Mouse (Mus musculus) embryonic facial prominence, embryonic 10.5 days (tissue): ENCODE results near the gene Tmeff1. TPM values are rescaled to one million over a fixed set of nuclear protein-coding genes. Genes with fewer than 3 reads are reported as not detected.
A peak's percentile ranks its signal among the peaks of the same experiment; 100 is the strongest.

Experiments used
- DNase-seq: peaks from one replicate; pipeline ENCODE4 v3.0.0-alpha.2; 2017; ENCODE audit warnings: low spot score
- H3K27ac ChIP-seq: fragments of 300-500 bp; sonication (generic); replicated peaks from 2 replicates; pipeline ENCODE4 v1.5.1; 2016; ENCODE audit warnings: mild to moderate bottlenecking
- H3K27me3 ChIP-seq: fragments of 300-500 bp; sonication (generic); replicated peaks from 2 replicates; pipeline ENCODE4 v1.6.1; 2016; ENCODE audit warnings: low read depth, mild to moderate bottlenecking; ENCODE audit not compliant: poor library complexity, severe bottlenecking
- H3K36me3 ChIP-seq: fragments of 300-500 bp; sonication (generic); replicated peaks from 2 replicates; pipeline ENCODE4 v1.6.1; 2016; ENCODE audit warnings: mild to moderate bottlenecking, moderate library complexity
- H3K4me1 ChIP-seq: fragments of 300-500 bp; sonication (generic); 2 replicates; pipeline ENCODE4 v1.6.1; 2016
- H3K4me3 ChIP-seq: fragments of 300-500 bp; sonication (generic); 2 replicates; pipeline ENCODE4 v1.5.1; 2016; ENCODE audit warnings: mild to moderate bottlenecking, moderate library complexity
- H3K9me3 ChIP-seq: fragments of 300-500 bp; sonication (generic); 2 replicates; pipeline ENCODE4 v1.6.1; 2016; ENCODE audit warnings: mild to moderate bottlenecking
- WGBS: fragments of 180-500 bp; shearing (Covaris S2); methylation state at CpG from one replicate; pipeline ENCODE4 v1.1.7; 2016; 5-methylcytosine and 5-hydroxymethylcytosine counted together
- polyA plus RNA-seq: library from polyadenylated mRNA; unstranded; fragments of >200 nt; fragmentation: Nextera tagmentation; extraction: Ambion mirVana; gene quantifications from 2 replicates; pipeline ENCODE4 v1.2.1, GENCODE M21; 2016

Gene Tmeff1
- polyA plus RNA-seq, 1 experiment from 2014 or later, result 110 TPM

DNA sequence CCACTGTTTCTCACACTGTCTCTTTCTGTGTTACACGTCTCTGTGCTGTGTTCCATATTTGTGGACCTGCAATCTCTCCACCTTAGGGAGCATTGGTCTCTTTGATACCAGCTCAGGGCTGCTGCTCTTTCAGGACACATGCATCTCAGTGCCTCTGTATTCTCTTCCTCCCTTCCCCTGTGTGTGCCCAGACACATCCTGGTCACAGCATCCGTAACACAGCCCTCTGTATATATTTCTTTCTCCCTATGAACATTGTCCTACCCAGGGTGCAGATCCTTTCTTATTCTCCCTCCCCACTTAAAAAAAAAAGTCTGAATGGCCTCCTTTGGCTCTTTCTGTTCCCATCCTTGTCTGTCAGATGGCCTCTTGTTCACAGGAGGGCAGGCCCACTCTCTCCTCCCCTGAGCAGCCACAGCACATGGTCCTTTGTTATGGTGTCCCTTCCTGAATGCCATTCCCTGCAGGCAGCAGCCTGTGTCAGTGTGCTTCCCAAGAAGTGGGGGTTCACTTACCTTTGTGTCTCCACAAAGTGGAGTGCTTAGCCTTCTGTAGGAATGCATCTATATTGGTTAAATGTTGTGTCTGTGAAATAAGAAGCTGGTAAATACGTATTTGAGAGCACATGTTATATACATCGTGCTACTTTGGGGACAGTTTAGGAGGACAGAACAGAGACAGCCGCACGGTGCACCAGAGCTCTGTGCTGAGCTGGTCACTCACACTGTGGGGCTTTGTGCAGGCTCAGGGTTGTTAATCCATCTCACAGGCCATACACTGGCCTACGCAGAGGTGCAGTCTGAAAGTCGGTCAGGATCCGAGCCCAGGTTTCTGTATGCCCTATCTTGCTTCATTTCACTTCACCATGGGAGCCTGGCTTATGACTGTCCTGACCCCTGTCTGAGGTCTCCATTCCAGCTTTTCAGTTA is 38.1 kb upstream of the Tmeff1 start:
- H3K4me3 ChIP-seq, result peak overlapping the region; percentile 28; the same call in 1 of the 2 replicates
- no peaks in the 10 kb centered on the region for H3K27me3 ChIP-seq
- no peaks in the 10 kb centered on the region for H3K9me3 ChIP-seq
- peaks cover 80% of the 10 kb centered on the region for H3K4me1 ChIP-seq
- peak overlapping the region; percentile 80 for H3K27ac ChIP-seq
- H3K36me3 ChIP-seq, result peaks cover 15% of the 10 kb centered on the region
- WGBS, result 37% methylated on average over 9 of the region's 9 CpGs
- DNase-seq, result peak; percentile 42

DNA sequence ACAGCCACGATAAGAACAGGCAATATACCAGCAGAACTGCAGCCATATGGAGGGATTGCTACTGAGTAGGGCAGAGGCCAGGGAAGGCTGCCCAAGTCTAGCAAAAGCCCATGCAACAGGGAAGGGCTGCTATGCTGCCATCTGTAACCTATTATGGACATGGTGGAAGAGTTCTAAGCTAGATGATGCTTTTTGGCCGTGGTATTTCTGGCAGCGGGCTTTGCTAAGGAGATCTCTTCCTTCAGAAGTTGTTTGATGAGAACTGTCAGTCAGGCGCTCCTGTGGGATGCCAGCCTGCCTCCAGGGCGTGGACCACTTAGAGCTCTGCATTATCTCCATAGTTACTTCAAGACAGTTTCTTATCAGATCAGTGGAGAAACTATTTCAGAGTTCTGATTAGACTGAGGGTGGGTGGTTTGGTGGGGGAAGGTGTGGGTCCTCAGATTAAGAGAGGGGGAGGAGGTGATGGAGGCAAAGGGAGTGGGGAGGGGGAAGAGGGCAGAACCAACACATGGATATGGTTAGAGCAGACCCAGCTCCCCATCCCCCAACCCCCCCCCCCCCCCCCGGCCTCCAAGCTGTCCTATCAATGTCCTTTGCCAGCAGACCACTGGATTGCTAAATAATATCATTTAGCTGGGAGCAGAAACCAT is 36.5 kb upstream of the Tmeff1 start:
- H3K4me3 ChIP-seq, result peak overlapping the region; percentile 29; the same call in 1 of the 2 replicates
- 23% methylated on average over 6 of the region's 6 CpGs for WGBS
- peak; percentile 72 for DNase-seq
- peak overlapping the region; percentile 80 for H3K27ac ChIP-seq
- peaks cover 63% of the 10 kb centered on the region for H3K4me1 ChIP-seq
- peaks cover 32% of the 10 kb centered on the region for H3K36me3 ChIP-seq
- H3K27me3 ChIP-seq, result no peaks in the 10 kb centered on the region
- no peaks in the 10 kb centered on the region for H3K9me3 ChIP-seq

DNA sequence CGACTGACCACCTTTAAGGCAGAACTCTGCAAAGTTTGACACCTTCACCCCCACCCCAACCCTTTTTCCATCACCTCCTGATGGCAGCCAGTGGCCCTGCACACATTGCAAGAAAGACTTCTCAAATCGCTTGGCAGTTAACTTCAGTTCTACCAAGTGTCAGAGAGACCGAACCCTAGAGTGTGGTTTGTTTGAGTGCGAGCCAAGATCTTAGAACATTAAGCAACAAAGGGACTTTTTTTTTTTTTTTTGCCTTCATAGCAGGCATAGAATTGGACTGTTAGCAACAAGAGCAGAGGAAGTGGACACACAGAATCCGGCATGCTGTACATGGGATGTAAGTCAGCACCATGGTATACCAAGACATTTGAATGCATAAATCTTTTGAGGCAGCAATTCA is 35.3 kb upstream of the Tmeff1 start:
- DNase-seq, result no peak
- no peak overlapping the region for H3K4me3 ChIP-seq
- WGBS, result 76% methylated on average over 5 of the region's 5 CpGs

DNA sequence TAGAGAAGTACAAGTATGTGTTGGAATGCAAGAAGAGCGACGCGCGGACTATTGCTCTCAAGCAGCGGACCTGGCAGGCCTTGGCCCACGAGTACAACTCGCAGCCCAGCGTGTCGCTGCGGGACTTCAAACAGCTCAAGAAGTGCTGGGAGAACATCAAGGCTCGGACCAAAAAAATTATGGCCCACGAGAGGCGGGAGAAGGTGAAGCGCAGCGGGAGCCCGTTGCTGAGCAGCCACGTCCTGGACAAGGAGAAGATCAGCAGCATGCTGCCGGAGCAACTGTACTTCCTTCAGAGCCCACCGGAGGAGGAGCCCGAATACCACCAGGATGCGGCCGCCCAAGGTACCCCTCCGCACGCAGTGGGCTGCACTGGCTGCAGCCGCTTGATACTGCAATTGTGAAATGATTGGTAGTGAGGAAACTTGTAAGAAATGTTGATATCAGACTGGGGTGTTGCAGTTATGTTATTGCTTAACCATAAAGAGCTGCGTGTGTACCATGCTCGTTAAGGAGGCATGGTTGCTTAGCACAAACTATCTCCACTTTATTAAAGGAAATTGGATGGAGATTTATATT is 32.4 kb upstream of the Tmeff1 start:
- Histone ChIP-seq H3K27ac (no peak overlapping the region), H3K9me3 (no peaks in the 10 kb centered on the region), H3K4me3 (no peak overlapping the region), H3K4me1 (peaks cover 22% of the 10 kb centered on the region), H3K36me3 (peaks cover 65% of the 10 kb centered on the region), H3K27me3 (no peaks in the 10 kb centered on the region)
- DNase-seq, result no peak
- 95% methylated on average over 27 of the region's 27 CpGs for WGBS

More for the DNA sequence above, 35.3 kb upstream of the Tmeff1 start:
- H3K9me3 ChIP-seq, result no peaks in the 10 kb centered on the region
- peaks cover 51% of the 10 kb centered on the region for H3K4me1 ChIP-seq
- H3K27ac ChIP-seq, result peak overlapping the region; percentile 80
- no peaks in the 10 kb centered on the region for H3K27me3 ChIP-seq
- peaks cover 43% of the 10 kb centered on the region for H3K36me3 ChIP-seq

DNA sequence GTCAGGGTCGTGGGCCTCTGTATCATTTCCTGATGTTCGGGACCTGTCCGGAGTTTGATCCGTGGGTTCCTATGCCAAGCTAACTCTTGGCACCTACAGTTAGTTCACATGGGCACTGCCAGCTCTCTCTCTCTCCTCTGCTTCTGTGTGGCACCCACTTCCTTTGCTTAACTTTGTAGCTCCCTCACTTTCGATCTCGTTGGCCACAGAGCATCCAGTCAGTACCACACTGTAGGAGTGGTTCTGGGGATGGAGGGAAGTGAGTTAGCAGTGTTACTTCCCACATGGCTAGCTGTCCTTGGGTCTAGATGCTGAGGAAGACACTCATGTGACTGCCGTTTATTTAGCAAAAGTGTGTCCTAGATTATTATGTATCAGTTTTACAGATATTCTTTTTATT is 30.8 kb upstream of the Tmeff1 start:
- 88% methylated on average over 7 of the region's 7 CpGs for WGBS
- Histone ChIP-seq H3K27me3 (no peaks in the 10 kb centered on the region), H3K9me3 (no peaks in the 10 kb centered on the region), H3K27ac (no peak overlapping the region), H3K36me3 (peaks cover 79% of the 10 kb centered on the region), H3K4me1 (peaks cover 7% of the 10 kb centered on the region), H3K4me3 (no peak overlapping the region)
- DNase-seq, result no peak

DNA sequence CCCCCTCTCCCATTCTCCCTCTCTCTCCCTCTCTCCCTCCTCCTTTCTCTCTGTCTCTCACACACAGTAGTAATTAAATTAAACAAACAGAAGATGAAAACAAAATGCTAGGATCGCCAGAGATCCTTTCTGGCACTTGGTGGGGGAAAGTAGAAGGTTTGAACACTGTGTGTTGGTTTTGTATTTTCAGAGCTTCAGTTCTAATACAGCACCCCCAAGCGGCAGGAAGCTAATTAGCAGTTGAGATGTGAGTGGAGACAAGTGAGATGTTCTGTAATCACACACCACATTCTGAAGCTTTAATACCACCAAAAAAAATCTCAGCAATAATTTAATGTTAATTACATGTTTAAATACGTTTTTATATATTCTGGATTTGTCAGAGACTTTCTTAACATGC is 29.2 kb upstream of the Tmeff1 start:
- no peaks in the 10 kb centered on the region for H3K9me3 ChIP-seq
- H3K27me3 ChIP-seq, result no peaks in the 10 kb centered on the region
- peaks cover 93% of the 10 kb centered on the region for H3K36me3 ChIP-seq
- WGBS, result 21% methylated on average over 3 of the region's 3 CpGs
- H3K27ac ChIP-seq, result no peak overlapping the region
- no peak overlapping the region for H3K4me3 ChIP-seq
- no peaks in the 10 kb centered on the region for H3K4me1 ChIP-seq
- peak; percentile 50 for DNase-seq

DNA sequence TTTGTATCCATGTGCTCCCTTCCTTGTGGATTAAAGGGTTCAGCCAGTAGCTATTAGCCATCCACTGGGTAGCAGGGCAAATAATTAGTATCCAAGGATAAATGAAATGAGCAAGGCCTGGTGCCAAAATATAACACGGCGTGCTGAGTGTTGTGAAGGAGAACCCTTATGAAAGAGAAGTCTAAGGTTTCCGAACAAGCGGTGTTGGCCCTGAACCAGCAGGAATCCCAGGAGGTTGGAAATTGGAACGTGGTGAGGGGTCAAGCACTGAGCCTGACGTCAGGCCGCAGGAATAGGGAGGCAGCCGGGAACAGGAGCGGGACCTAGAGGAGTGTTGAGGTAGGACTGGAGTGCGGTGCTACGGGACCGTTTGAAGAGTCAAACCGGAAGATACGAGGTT is 25.3 kb upstream of the Tmeff1 start:
- Histone ChIP-seq H3K27ac (no peak overlapping the region), H3K27me3 (no peaks in the 10 kb centered on the region), H3K9me3 (no peaks in the 10 kb centered on the region), H3K4me3 (no peak overlapping the region), H3K4me1 (no peaks in the 10 kb centered on the region), H3K36me3 (peaks cover 97% of the 10 kb centered on the region)
- 92% methylated on average over 14 of the region's 14 CpGs for WGBS
- no peak for DNase-seq

DNA sequence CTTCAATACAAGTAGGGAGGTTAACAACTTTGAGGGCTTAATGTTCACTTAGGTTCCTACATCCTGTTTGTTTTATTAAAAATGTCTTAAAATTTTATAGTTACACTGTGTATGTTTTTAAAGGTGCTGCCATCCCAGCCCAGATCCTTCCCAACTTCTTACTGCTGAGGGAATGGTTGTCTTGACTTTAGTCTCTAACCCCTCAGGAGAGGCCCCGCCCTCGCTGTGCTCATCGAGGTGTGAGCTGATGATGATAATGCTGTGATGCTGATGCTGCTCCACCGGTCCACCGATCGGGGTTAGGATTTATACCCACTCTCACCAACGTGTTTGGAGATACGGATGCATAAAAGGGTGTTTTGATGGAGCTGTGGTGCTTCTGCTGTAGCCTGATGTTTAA is 23.1 kb upstream of the Tmeff1 start:
- Histone ChIP-seq H3K4me1 (no peaks in the 10 kb centered on the region), H3K27me3 (no peaks in the 10 kb centered on the region), H3K27ac (no peak overlapping the region), H3K9me3 (no peaks in the 10 kb centered on the region), H3K36me3 (peaks cover 82% of the 10 kb centered on the region), H3K4me3 (no peak overlapping the region)
- WGBS, result 94% methylated on average over 8 of the region's 8 CpGs
- DNase-seq, result no peak

DNA sequence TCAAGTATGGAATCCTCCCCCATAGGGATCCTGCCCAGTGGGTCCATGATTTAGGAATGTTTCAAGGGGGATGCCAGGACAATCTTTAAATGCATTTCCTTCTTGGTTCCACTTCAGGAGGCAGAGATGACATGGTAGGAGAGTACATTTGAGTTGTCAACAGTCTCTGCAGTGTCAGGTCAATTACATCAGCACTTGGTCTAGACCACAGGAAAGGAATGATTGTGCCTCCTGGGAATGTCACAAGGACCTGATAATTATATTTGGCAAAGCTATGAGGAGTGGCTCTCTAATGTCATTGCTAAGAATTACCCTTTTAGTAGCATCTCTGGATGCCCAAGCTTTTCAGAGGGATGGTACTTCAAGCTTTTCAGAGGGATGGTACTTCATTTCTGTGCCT is 20.0 kb upstream of the Tmeff1 start:
- Histone ChIP-seq H3K27ac (no peak overlapping the region), H3K4me1 (no peaks in the 10 kb centered on the region), H3K4me3 (no peak overlapping the region), H3K27me3 (no peaks in the 10 kb centered on the region), H3K36me3 (peaks cover 53% of the 10 kb centered on the region), H3K9me3 (no peaks in the 10 kb centered on the region)
- no peak for DNase-seq

DNA sequence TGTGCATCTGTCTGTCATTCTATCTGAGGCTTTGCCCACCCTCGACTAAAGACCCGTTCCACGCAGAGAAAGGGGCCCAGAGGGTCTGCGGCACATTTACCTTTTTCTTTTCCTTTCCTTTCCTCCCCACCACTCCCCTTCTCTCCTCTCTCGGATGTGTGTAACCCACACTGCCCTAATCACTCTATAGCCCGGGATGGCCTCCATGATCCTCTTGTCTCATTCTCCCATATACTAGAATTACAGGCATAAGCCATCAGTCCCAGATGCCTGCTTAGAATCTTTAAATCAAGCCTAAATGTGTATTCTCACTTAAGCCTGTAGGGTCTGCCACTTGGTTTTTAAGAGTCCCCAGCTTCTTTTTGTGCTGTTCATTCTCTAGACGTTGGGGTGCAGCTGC is 8.6 kb upstream of the Tmeff1 start:
- no peak for DNase-seq
- Histone ChIP-seq H3K27ac (no peak overlapping the region), H3K4me3 (no peak overlapping the region), H3K27me3 (0 out of 2 replicates have a peak, but pooled peaks cover 4% of the 10 kb centered on the region), H3K9me3 (no peaks in the 10 kb centered on the region), H3K4me1 (peaks cover 3% of the 10 kb centered on the region), H3K36me3 (no peaks in the 10 kb centered on the region)
- 91% methylated on average over 7 of the region's 7 CpGs for WGBS

DNA sequence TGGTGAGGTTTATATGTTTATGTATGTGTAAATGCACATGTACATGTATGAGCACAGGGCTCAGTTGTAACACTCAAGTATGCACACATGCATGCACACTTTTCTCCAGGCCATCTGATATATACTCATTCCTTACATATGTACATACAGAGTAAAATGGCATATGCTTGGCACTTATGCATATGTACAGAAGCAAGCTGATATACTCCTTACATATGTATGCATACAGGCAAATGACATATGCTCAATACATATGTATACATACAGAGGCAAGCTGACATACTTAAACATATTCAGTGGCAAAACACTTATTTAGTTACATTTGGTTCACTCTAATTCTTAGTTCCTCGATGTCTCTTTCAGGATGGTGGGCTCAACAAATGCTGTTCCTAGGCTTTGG is 7.1 kb upstream of the Tmeff1 start:
- DNase-seq, result no peak
- 0 out of 2 replicates have a peak, but pooled peaks cover 4% of the 10 kb centered on the region for H3K27me3 ChIP-seq
- peaks cover 4% of the 10 kb centered on the region for H3K4me1 ChIP-seq
- H3K4me3 ChIP-seq, result no peak overlapping the region
- no peak overlapping the region for H3K27ac ChIP-seq
- H3K9me3 ChIP-seq, result no peaks in the 10 kb centered on the region
- 94% methylated on average over 1 of the region's 1 CpGs for WGBS
- H3K36me3 ChIP-seq, result no peaks in the 10 kb centered on the region

DNA sequence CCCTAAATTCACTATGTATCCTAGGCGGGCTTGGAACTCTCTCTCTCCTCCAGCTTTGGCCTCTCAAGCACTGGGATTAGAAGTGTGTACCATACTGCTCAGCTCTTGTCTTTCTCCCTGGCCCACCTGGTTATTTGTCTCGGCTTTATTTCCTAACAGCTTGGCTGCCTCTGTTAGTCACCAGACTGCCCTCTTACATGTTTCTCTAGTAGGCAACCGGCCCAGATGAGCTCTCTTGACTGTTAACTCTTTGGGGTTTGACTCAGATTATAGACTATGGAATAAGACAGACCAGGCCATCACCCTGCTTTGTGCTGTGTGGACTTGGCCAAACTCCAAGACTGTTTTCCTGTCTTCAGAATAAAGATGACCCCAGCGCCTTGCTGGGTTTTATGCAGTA is 6.6 kb upstream of the Tmeff1 start:
- 72% methylated on average over 4 of the region's 4 CpGs for WGBS
- H3K4me1 ChIP-seq, result peaks cover 6% of the 10 kb centered on the region
- H3K4me3 ChIP-seq, result no peak overlapping the region
- no peak for DNase-seq
- H3K27me3 ChIP-seq, result 0 out of 2 replicates have a peak, but pooled peaks cover 4% of the 10 kb centered on the region
- no peak overlapping the region for H3K27ac ChIP-seq
- no peaks in the 10 kb centered on the region for H3K36me3 ChIP-seq
- no peaks in the 10 kb centered on the region for H3K9me3 ChIP-seq
